Mouse (Mus musculus): ENCODE measurements around the gene Cib1.

- TF ChIP-seq CTCF (conservative IDR thresholded peaks at IDR 0.05; ENCODE audit: insufficient read depth, insufficient read length, low read depth, low read length) (no peak), POLR2A (IDR thresholded peaks at IDR 0.05; ENCODE audit: low read depth, low read length) (no peak)
These were observed 38.5 kb downstream of the Cib1 start for GRCm38 (mm10) chr7:80193941-80194739.

Data from kidney, adult 2 months (tissue).